Mouse (Mus musculus): ENCODE measurements around the gene Adk. TPM values are rescaled to one million over a fixed set of nuclear protein-coding genes. Genes with fewer than 3 reads are reported as not detected.

Gene Adk
- polyA plus RNA-seq, 1 experiment from 2014 or later = 155 TPM

GRCm38 (mm10) chr14:21440526-21440925, 388.2 kb downstream of the Adk start:
- H3K9ac ChIP-seq (replicated peaks) = no peak overlapping the region
- peaks cover 7% of the 10 kb centered on the region; the same call in 1 of the 2 replicates for H3K9me3 ChIP-seq
- no peaks in the 10 kb centered on the region; the same call in 1 of the 2 replicates for H3K36me3 ChIP-seq
- H3K27me3 ChIP-seq = no peaks in the 10 kb centered on the region
- H3K4me2 ChIP-seq = no peak overlapping the region
- WGBS = 81% methylated on average over 2 of the region's 2 CpGs
- peak overlapping the region; percentile 91 for H3K27ac ChIP-seq
- no peak for ATAC-seq (ENCODE audit: insufficient number of reproducible peaks, insufficient read depth, low FRiP score, low TSS enrichment, low read depth)
- H3K4me1 ChIP-seq (replicated peaks) = peaks cover 39% of the 10 kb centered on the region
- H3K4me3 ChIP-seq (replicated peaks) = no peak overlapping the region

- H3K9ac ChIP-seq (replicated peaks) = no peak overlapping the region
- peak overlapping the region; percentile 91 for H3K27ac ChIP-seq
- peak; percentile 74 for ATAC-seq (ENCODE audit: insufficient number of reproducible peaks, insufficient read depth, low FRiP score, low TSS enrichment, low read depth)
- no peak overlapping the region for H3K4me2 ChIP-seq
- H3K4me3 ChIP-seq (replicated peaks) = no peak overlapping the region
- no peaks in the 10 kb centered on the region; the same call in 1 of the 2 replicates for H3K36me3 ChIP-seq
- WGBS = 22% methylated on average over 10 of the region's 10 CpGs
- H3K4me1 ChIP-seq (replicated peaks) = peaks cover 39% of the 10 kb centered on the region
- H3K9me3 ChIP-seq = peaks cover 8% of the 10 kb centered on the region; the same call in 1 of the 2 replicates
- H3K27me3 ChIP-seq = no peaks in the 10 kb centered on the region
Measured at GRCm38 (mm10) chr14:21441772-21442533, 389.6 kb downstream of the Adk start.

DNA sequence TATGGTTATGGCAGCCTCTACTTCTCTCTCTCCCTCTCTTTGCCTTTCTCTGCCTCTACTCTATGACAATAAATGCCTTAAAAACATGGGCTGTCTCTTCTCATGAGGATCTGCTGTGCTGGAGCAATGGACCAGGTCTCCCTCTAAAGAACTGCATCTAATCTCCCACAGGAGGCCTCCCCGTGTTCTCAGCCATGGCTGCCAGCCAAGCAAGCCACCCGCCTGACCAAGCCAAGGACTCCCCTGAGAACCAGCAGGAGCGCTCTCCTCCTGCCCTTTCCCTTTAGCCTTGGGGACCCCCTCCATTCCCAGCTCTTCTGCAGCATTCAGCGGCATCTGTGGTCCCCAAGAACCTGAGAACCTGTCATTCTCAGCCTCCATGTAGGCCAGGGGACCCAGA, 400.2 kb downstream of the Adk start:
- H3K4me2 ChIP-seq = no peak overlapping the region
- H3K4me3 ChIP-seq (replicated peaks) = no peak overlapping the region
- no peak overlapping the region for H3K9ac ChIP-seq (replicated peaks)
- peaks cover 10% of the 10 kb centered on the region for H3K4me1 ChIP-seq (replicated peaks)
- H3K27me3 ChIP-seq = no peaks in the 10 kb centered on the region
- WGBS = 85% methylated on average over 4 of the region's 4 CpGs
- peaks cover 7% of the 10 kb centered on the region; the same call in 1 of the 2 replicates for H3K36me3 ChIP-seq
- H3K27ac ChIP-seq = no peak overlapping the region
- no peak for ATAC-seq (ENCODE audit: insufficient number of reproducible peaks, insufficient read depth, low FRiP score, low TSS enrichment, low read depth)
- H3K9me3 ChIP-seq = no peaks in the 10 kb centered on the region

DNA sequence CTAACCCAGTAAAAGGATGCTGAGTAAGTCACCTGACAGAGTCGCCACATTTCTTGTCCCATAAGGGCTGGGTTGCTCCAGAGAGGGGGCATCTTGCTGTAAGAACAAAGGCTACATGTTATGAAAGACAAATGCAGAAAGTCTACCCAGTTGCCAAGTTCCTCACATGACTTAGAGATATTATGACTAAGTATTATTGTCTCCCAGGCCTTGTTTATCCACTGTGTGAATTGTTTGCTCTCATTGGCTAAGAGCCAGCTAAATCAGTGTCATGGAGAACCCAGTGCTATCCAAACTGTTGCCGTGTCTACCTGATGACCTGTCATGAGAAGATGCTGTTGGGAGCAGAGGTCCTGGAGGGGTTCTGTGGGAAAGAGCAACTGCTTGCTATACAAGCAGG, 401.5 kb downstream of the Adk start:
- no peak for ATAC-seq (ENCODE audit: insufficient number of reproducible peaks, insufficient read depth, low FRiP score, low TSS enrichment, low read depth)
- Histone ChIP-seq H3K27ac (no peak overlapping the region), H3K9me3 (no peaks in the 10 kb centered on the region), H3K9ac (replicated peaks) (no peak overlapping the region), H3K27me3 (no peaks in the 10 kb centered on the region), H3K4me1 (replicated peaks) (peaks cover 16% of the 10 kb centered on the region), H3K4me2 (no peak overlapping the region), H3K36me3 (peaks cover 6% of the 10 kb centered on the region; the same call in 1 of the 2 replicates), H3K4me3 (replicated peaks) (no peak overlapping the region)
- WGBS = 94% methylated on average over 2 of the region's 2 CpGs

GRCm38 (mm10) chr14:21455654-21456350, 403.4 kb downstream of the Adk start:
- Histone ChIP-seq H3K4me2 (no peak overlapping the region), H3K27me3 (no peaks in the 10 kb centered on the region), H3K4me3 (replicated peaks) (no peak overlapping the region), H3K9me3 (no peaks in the 10 kb centered on the region), H3K9ac (replicated peaks) (no peak overlapping the region), H3K27ac (no peak overlapping the region), H3K4me1 (replicated peaks) (peaks cover 13% of the 10 kb centered on the region), H3K36me3 (no peaks in the 10 kb centered on the region)
- no peak for ATAC-seq (ENCODE audit: insufficient number of reproducible peaks, insufficient read depth, low FRiP score, low TSS enrichment, low read depth)
- 92% methylated on average over 7 of the region's 7 CpGs for WGBS

DNA sequence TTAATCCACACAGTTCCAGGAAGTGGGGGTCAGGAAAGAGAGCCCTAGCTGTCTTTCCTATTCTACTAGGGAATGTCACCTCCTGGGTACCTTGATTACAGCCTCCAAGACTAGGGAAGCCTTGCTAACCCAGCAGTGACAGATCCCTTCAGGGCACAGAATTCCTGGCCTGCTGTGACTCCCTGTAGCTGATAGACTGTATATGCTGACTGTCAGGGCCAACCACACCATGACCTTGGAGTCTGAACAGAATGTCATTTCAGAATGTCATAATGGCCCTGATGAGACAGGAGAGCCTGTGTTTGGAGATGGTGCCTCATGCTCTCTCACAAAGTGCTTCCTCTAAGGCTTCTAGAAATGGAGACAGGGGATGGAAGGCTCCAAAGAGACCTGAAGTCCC, 404.2 kb downstream of the Adk start:
- Histone ChIP-seq H3K27me3 (no peaks in the 10 kb centered on the region), H3K9me3 (no peaks in the 10 kb centered on the region), H3K4me1 (replicated peaks) (peaks cover 11% of the 10 kb centered on the region), H3K36me3 (no peaks in the 10 kb centered on the region), H3K9ac (replicated peaks) (no peak overlapping the region), H3K27ac (no peak overlapping the region), H3K4me3 (replicated peaks) (no peak overlapping the region), H3K4me2 (no peak overlapping the region)
- no peak for ATAC-seq (ENCODE audit: insufficient number of reproducible peaks, insufficient read depth, low FRiP score, low TSS enrichment, low read depth)

GRCm38 (mm10) chr14:21457876-21458275, 405.5 kb downstream of the Adk start:
- ATAC-seq (ENCODE audit: insufficient number of reproducible peaks, insufficient read depth, low FRiP score, low TSS enrichment, low read depth) = no peak
- H3K27ac ChIP-seq = no peak overlapping the region
- peaks cover 13% of the 10 kb centered on the region for H3K4me1 ChIP-seq (replicated peaks)
- H3K9ac ChIP-seq (replicated peaks) = no peak overlapping the region
- 88% methylated on average over 5 of the region's 5 CpGs for WGBS
- H3K4me2 ChIP-seq = no peak overlapping the region
- no peaks in the 10 kb centered on the region for H3K27me3 ChIP-seq
- no peaks in the 10 kb centered on the region for H3K36me3 ChIP-seq
- H3K9me3 ChIP-seq = no peaks in the 10 kb centered on the region
- H3K4me3 ChIP-seq (replicated peaks) = no peak overlapping the region

DNA sequence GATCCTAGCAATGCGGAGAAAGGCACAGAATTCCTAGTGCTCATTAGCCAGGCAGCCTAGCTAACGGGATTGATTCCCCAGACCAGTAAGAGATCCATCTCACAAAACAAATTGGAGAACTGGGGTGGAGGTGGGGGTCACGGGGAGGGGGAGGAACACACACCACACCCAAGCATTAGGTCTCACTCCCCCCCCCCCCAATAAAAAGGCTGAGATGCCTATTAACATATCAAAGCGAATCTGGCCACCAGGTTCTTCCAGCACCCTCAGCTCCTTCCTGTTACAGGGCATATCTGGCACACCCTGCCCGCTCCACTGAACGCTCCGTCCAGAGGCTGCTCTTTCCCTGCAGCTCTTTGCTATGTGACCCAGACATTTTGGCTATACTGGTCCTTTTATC, 406.3 kb downstream of the Adk start:
- WGBS = 46% methylated on average over 7 of the region's 7 CpGs
- no peaks in the 10 kb centered on the region for H3K36me3 ChIP-seq
- H3K4me1 ChIP-seq (replicated peaks) = peaks cover 21% of the 10 kb centered on the region
- ATAC-seq (ENCODE audit: insufficient number of reproducible peaks, insufficient read depth, low FRiP score, low TSS enrichment, low read depth) = no peak
- H3K27me3 ChIP-seq = no peaks in the 10 kb centered on the region
- no peak overlapping the region for H3K9ac ChIP-seq (replicated peaks)
- H3K9me3 ChIP-seq = no peaks in the 10 kb centered on the region
- H3K4me3 ChIP-seq (replicated peaks) = no peak overlapping the region
- H3K27ac ChIP-seq = no peak overlapping the region
- no peak overlapping the region for H3K4me2 ChIP-seq

GRCm38 (mm10) chr14:21459163-21459562, 406.8 kb downstream of the Adk start:
- Histone ChIP-seq H3K36me3 (no peaks in the 10 kb centered on the region), H3K9me3 (no peaks in the 10 kb centered on the region), H3K9ac (replicated peaks) (no peak overlapping the region), H3K4me3 (replicated peaks) (no peak overlapping the region), H3K27me3 (no peaks in the 10 kb centered on the region), H3K4me1 (replicated peaks) (peaks cover 21% of the 10 kb centered on the region), H3K4me2 (no peak overlapping the region), H3K27ac (no peak overlapping the region)
- 81% methylated on average over 4 of the region's 4 CpGs for WGBS
- ATAC-seq (ENCODE audit: insufficient number of reproducible peaks, insufficient read depth, low FRiP score, low TSS enrichment, low read depth) = no peak

DNA sequence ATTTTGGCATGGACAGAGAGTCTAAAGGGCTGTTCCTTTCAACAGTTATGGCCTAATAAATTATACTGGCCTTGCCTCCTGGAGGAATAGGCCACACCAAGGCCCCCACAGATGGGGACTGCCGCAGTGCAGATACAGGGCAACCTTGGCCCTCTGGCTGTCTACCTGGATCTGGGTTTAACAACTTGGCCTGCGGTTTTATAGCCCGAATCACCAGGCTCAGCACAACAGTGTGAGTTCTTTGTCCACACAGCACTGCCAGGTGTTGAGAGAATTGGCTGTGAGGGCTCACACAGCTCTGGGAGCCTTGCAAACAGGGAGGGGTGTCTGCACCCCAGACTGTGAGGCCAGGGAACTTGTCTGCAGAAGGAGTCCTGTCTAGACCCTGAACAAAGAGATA, 410.0 kb downstream of the Adk start:
- no peak overlapping the region for H3K4me2 ChIP-seq
- 0 out of 2 replicates have a peak, but pooled peaks cover 3% of the 10 kb centered on the region for H3K9me3 ChIP-seq
- H3K4me1 ChIP-seq (replicated peaks) = peaks cover 21% of the 10 kb centered on the region
- no peaks in the 10 kb centered on the region for H3K27me3 ChIP-seq
- H3K36me3 ChIP-seq = no peaks in the 10 kb centered on the region
- WGBS = 21% methylated on average over 3 of the region's 3 CpGs
- H3K9ac ChIP-seq (replicated peaks) = no peak overlapping the region
- peak overlapping the region; percentile 89 for H3K27ac ChIP-seq
- ATAC-seq (ENCODE audit: insufficient number of reproducible peaks, insufficient read depth, low FRiP score, low TSS enrichment, low read depth) = peak; percentile 86
- no peak overlapping the region for H3K4me3 ChIP-seq (replicated peaks)

GRCm38 (mm10) chr14:21463117-21463712, 410.8 kb downstream of the Adk start:
- WGBS = 78% methylated on average over 9 of the region's 9 CpGs

More at GRCm38 (mm10) chr14:21463117-21463712, 410.8 kb downstream of the Adk start:
- peak overlapping the region; percentile 89 for H3K27ac ChIP-seq
- peaks cover 21% of the 10 kb centered on the region for H3K4me1 ChIP-seq (replicated peaks)
- no peak overlapping the region for H3K4me2 ChIP-seq
- no peaks in the 10 kb centered on the region for H3K36me3 ChIP-seq
- H3K9ac ChIP-seq (replicated peaks) = no peak overlapping the region
- H3K27me3 ChIP-seq = no peaks in the 10 kb centered on the region
- H3K9me3 ChIP-seq = 0 out of 2 replicates have a peak, but pooled peaks cover 3% of the 10 kb centered on the region
- no peak overlapping the region for H3K4me3 ChIP-seq (replicated peaks)
- ATAC-seq (ENCODE audit: insufficient number of reproducible peaks, insufficient read depth, low FRiP score, low TSS enrichment, low read depth) = no peak
